Comparison of ENCODE assay signal across 8 mouse cellular contexts in genomic region chr10:59166104-59166944, GRCm38 (mm10). TPM values are rescaled to one million over a fixed set of nuclear protein-coding genes. Genes with fewer than 3 reads are reported as not detected.
DNase-seq lines count a peak whose midpoint lies in the region; ATAC-seq and TF ChIP-seq lines count a peak whose summit lies in the region.

No protein-coding gene starts in this region.

- no peaks in the 10 kb centered on the region for H3K9me3 ChIP-seq in kidney, embryonic 14.5 days (ENCODE audit: control insufficient read depth, low read length)
- no peaks in the 10 kb centered on the region for H3K9me3 ChIP-seq in heart, postnatal 0 days (replicated peaks; ENCODE audit: control insufficient read depth, low read length)

- peak; percentile 30 for DNase-seq in kidney, adult 11 months
- DNase-seq in Muller cell, postnatal 12 days (ENCODE audit: inconsistent ontology term) = peak; percentile 40
- DNase-seq in cerebellum, postnatal 36 days = peak; percentile 26 to 44
- peak; percentile 67 for DNase-seq in heart, postnatal 0 days (ENCODE audit: low spot score)
- DNase-seq in left cerebral cortex, adult 11 months (ENCODE audit: low spot score) = peak; percentile 42
- peak; percentile 32 to 34 for DNase-seq in urinary bladder, postnatal 36 days (ENCODE audit: low spot score in 2 of 2)

- no peak overlapping the region for H3K27ac ChIP-seq in kidney, embryonic 14.5 days (ENCODE audit: low read depth, low read length)
- no peak overlapping the region for H3K27ac ChIP-seq in heart, postnatal 0 days (ENCODE audit: low read depth)

- no peaks in the 10 kb centered on the region for H3K27me3 ChIP-seq in kidney, embryonic 14.5 days (ENCODE audit: control insufficient read depth, insufficient read depth, low read length)
- no peaks in the 10 kb centered on the region for H3K27me3 ChIP-seq in heart, postnatal 0 days (ENCODE audit: control insufficient read depth, insufficient read depth, low read length)

- TF ChIP-seq CTCF in heart, postnatal 0 days (IDR thresholded peaks at IDR 0.05; ENCODE audit: low read depth) = peak; percentile 80

- no peak overlapping the region for H3K4me3 ChIP-seq in kidney, embryonic 14.5 days (ENCODE audit: low read length)
- H3K4me3 ChIP-seq in heart, postnatal 0 days (ENCODE audit: low read depth, low read length) = no peak overlapping the region

- no peaks in the 10 kb centered on the region; the same call in 1 of the 2 replicates for H3K4me1 ChIP-seq in kidney, embryonic 14.5 days (ENCODE audit: control insufficient read depth, insufficient read depth, low read length)
- H3K4me1 ChIP-seq in heart, postnatal 0 days (ENCODE audit: control insufficient read depth, insufficient read depth) = no peaks in the 10 kb centered on the region

- no peak for ATAC-seq in kidney, embryonic 14.5 days (ENCODE audit: low FRiP score, low TSS enrichment)
- ATAC-seq in heart, postnatal 0 days (ENCODE audit: insufficient read depth, low read depth) = peak; percentile 51; the same call in 1 of the 2 replicates
- peak; percentile 87 for ATAC-seq in megakaryocyte progenitor cell, adult 5-6 weeks (replicated peaks; ENCODE audit: poor library complexity)

- TF ChIP-seq EP300 in heart, postnatal 0 days (IDR thresholded peaks at IDR 0.05; ENCODE audit: low read depth) = no peak

- no peak overlapping the region for H3K9ac ChIP-seq in kidney, embryonic 14.5 days (ENCODE audit: low read depth, low read length)
- H3K9ac ChIP-seq in heart, postnatal 0 days (replicated peaks; ENCODE audit: low read depth, low read length) = no peak overlapping the region

- 70% methylated on average over 14 of the region's 14 CpGs for whole genome bisulfite sequencing in kidney, embryonic 14.5 days
- 73% methylated on average over 14 of the region's 14 CpGs for WGBS in heart, postnatal 0 days

- no peak overlapping the region for H3K4me2 ChIP-seq in kidney, embryonic 14.5 days (replicated peaks; ENCODE audit: low read depth, low read length)
- no peak overlapping the region for H3K4me2 ChIP-seq in heart, postnatal 0 days (ENCODE audit: low read depth, low read length)

- peaks cover 4% of the 10 kb centered on the region; the same call in 1 of the 2 replicates for H3K36me3 ChIP-seq in kidney, embryonic 14.5 days (ENCODE audit: control insufficient read depth, insufficient read depth, low read length)
- peaks cover 20% of the 10 kb centered on the region for H3K36me3 ChIP-seq in heart, postnatal 0 days (replicated peaks; ENCODE audit: control insufficient read depth, insufficient read depth, low read length)

RNA-seq across cellular contexts. Expression of gene Sept10, which starts 55.3 kb away (rescaled TPM):
- polyA plus RNA-seq in kidney, embryonic 14.5 days (2014; fragmentation: Nextera tagmentation; extraction: Ambion mirVana) = 54.4 and 55.8 TPM in 2 replicates
- total RNA-seq in heart, postnatal 0 days (2014; rRNA removed; ENCODE audit: low replicate concordance) = 33.8 and 37.8 TPM in 2 replicates
- polyA plus RNA-seq in heart, postnatal 0 days (2015; fragmentation: Nextera tagmentation; extraction: Ambion mirVana) = 27.8 and 30.3 TPM in 2 replicates
- 2.5 and 5.6 TPM in 2 replicates for total RNA-seq in megakaryocyte progenitor cell, adult 5-6 weeks (2015)
- total RNA-seq in megakaryocyte progenitor cell, adult 5-6 weeks (2017) = 10.2 and 10.6 TPM in 2 replicates

RNA-seq across cellular contexts. Expression of gene Sowahc, which starts 55.4 kb away (rescaled TPM):
- 6.3 and 9.5 TPM in 2 replicates for polyA plus RNA-seq in kidney, embryonic 14.5 days (2014; fragmentation: Nextera tagmentation; extraction: Ambion mirVana)
- total RNA-seq in heart, postnatal 0 days (2014; rRNA removed; ENCODE audit: low replicate concordance) = 2.4 TPM in 2 replicates
- 0.97 and 1.2 TPM in 2 replicates for polyA plus RNA-seq in heart, postnatal 0 days (2015; fragmentation: Nextera tagmentation; extraction: Ambion mirVana)
- 10.0 and 19.3 TPM in 2 replicates for total RNA-seq in megakaryocyte progenitor cell, adult 5-6 weeks (2015)
- total RNA-seq in megakaryocyte progenitor cell, adult 5-6 weeks (2017) = 11.5 and 19.2 TPM in 2 replicates
